Comparison of ENCODE assay signal across 13 mouse cellular contexts in the genomic region with DNA sequence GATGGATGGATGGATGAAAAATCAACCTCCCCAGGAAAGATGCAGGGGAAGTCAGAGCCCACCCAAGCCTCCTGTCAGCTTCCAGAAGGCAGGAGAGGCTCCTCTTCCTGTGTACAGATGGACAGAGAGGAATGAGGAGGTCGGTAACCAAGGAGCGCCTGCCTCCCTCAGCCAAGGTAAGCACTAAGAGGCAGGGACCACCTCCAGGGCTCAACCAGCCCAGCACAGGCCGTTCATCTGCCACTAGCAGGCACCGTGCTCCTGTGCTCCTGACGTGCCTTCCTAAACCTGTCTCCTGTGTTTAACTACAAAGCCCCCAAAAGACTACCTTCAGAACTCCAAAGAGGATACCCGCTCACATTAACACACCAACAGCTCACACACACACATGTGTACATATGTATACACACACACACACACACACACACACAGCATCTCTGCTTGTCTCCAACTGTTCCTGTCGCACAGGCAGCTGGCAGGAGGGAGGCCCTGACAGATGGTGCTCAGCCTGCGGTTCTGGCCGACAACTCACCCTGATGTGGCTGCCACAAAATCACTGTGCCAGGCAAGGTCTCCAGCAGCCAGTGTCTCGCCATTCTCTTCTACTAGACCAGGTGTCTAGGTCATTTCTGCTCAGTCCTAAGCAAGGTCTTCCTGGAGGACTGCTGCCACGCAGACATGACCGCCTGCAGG.
DNase-seq lines count a peak whose midpoint lies in the region; ATAC-seq and TF ChIP-seq lines count a peak whose summit lies in the region.
"Had no signal": no experiment of that assay in that cellular context is flagged by ENCODE, and none has a peak within 500 bp of the region (broad histone marks: within the 10 kb centered on the region; RNA-seq: fewer than 3 reads in every experiment).

No protein-coding gene starts in this region.

- no peaks in the 10 kb centered on the region; the same call in 1 of the 2 replicates for H3K4me1 ChIP-seq in hindbrain, embryonic 10.5 days (replicated peaks)
- no peaks in the 10 kb centered on the region for H3K4me1 ChIP-seq in hindbrain, embryonic 11.5 days (replicated peaks; ENCODE audit: control insufficient read depth, insufficient read depth, low read length)
- peaks cover 0 to 2% of the 10 kb centered on the region in 2 experiments; a peak in 1 of 4 replicates for H3K4me1 ChIP-seq in ES-E14 (ENCODE audit: control insufficient read depth in 2 of 2, insufficient read depth in 2 of 2, low read length in 2 of 2, poor library complexity in 1 of 2)
- peaks cover 11% of the 10 kb centered on the region for H3K4me1 ChIP-seq in cortical plate, adult 2 months (ENCODE audit: control insufficient read depth, insufficient read depth, low read length)
- H3K4me1 ChIP-seq in midbrain, embryonic 12.5 days, result peaks cover 2% of the 10 kb centered on the region; the same call in 1 of the 2 replicates
- no peaks in the 10 kb centered on the region for H3K4me1 ChIP-seq in liver, embryonic 12.5 days
- H3K4me1 ChIP-seq: heart, embryonic 12.5 days; limb, embryonic 12.5 days had no signal

- H3K4me2 ChIP-seq in hindbrain, embryonic 11.5 days (replicated peaks; ENCODE audit: low read depth, low read length), result no peak overlapping the region
- H3K4me2 ChIP-seq in midbrain, embryonic 12.5 days (replicated peaks), result no peak overlapping the region
- no peak overlapping the region for H3K4me2 ChIP-seq in liver, embryonic 12.5 days
- H3K4me2 ChIP-seq: heart, embryonic 12.5 days; limb, embryonic 12.5 days had no signal

- no peak for TF ChIP-seq CTCF in cortical plate, adult 2 months (IDR thresholded peaks at IDR 0.05; ENCODE audit: extremely low read depth, insufficient read depth, low read length)

- no peaks in the 10 kb centered on the region for H3K36me3 ChIP-seq in hindbrain, embryonic 10.5 days
- H3K36me3 ChIP-seq in hindbrain, embryonic 11.5 days (ENCODE audit: control insufficient read depth, insufficient read depth, low read length), result no peaks in the 10 kb centered on the region
- H3K36me3 ChIP-seq in ES-E14 (ENCODE audit: control insufficient read depth, insufficient read depth, low read length, poor library complexity, severe bottlenecking), result no peaks in the 10 kb centered on the region
- H3K36me3 ChIP-seq in midbrain, embryonic 12.5 days, result no peaks in the 10 kb centered on the region
- no peaks in the 10 kb centered on the region for H3K36me3 ChIP-seq in liver, embryonic 12.5 days
- H3K36me3 ChIP-seq: heart, embryonic 12.5 days; limb, embryonic 12.5 days had no signal

- no peak overlapping the region for H3K4me3 ChIP-seq in hindbrain, embryonic 10.5 days
- H3K4me3 ChIP-seq in hindbrain, embryonic 11.5 days (ENCODE audit: low read depth, low read length), result no peak overlapping the region
- H3K4me3 ChIP-seq in ES-E14 (ENCODE audit: insufficient read depth in 1 of 2, low read depth in 1 of 2, low read length in 2 of 2, poor library complexity in 1 of 2, severe bottlenecking in 1 of 2), result no peak overlapping the region
- H3K4me3 ChIP-seq in cortical plate, adult 2 months (ENCODE audit: insufficient read depth, low read length), result no peak overlapping the region
- no peak overlapping the region for H3K4me3 ChIP-seq in midbrain, embryonic 12.5 days
- no peak overlapping the region for H3K4me3 ChIP-seq in liver, embryonic 12.5 days
- H3K4me3 ChIP-seq: erythroblast, embryonic 14.5 days; heart, embryonic 12.5 days; limb, embryonic 12.5 days had no signal

- WGBS in hindbrain, embryonic 10.5 days, result 85% methylated on average over 12 of the region's 12 CpGs
- 82% methylated on average over 12 of the region's 12 CpGs for WGBS in hindbrain, embryonic 11.5 days
- 88% methylated on average over 12 of the region's 12 CpGs for WGBS in midbrain, embryonic 12.5 days
- 71% methylated on average over 12 of the region's 12 CpGs for WGBS in liver, embryonic 12.5 days (ENCODE audit: insufficient replicate concordance)

- H3K9ac ChIP-seq in hindbrain, embryonic 11.5 days (ENCODE audit: low read depth, low read length), result no peak overlapping the region
- no peak overlapping the region for H3K9ac ChIP-seq in ES-E14 (ENCODE audit: insufficient read depth, low read depth, low read length, poor library complexity, severe bottlenecking)
- no peak overlapping the region for H3K9ac ChIP-seq in midbrain, embryonic 12.5 days (replicated peaks)
- H3K9ac ChIP-seq in liver, embryonic 12.5 days, result no peak overlapping the region
- H3K9ac ChIP-seq: heart, embryonic 12.5 days; limb, embryonic 12.5 days had no signal

- ATAC-seq in hindbrain, embryonic 11.5 days (ENCODE audit: low FRiP score), result no peak
- ATAC-seq in midbrain, embryonic 12.5 days (ENCODE audit: low FRiP score, low read depth), result no peak
- no peak for ATAC-seq in liver, embryonic 12.5 days
- ATAC-seq: CD4-positive, CD25-positive, alpha-beta regulatory T cell, adult 4 months had no signal

- H3K27me3 ChIP-seq in hindbrain, embryonic 10.5 days (ENCODE audit: insufficient read depth, poor library complexity, severe bottlenecking), result no peaks in the 10 kb centered on the region
- no peaks in the 10 kb centered on the region for H3K27me3 ChIP-seq in hindbrain, embryonic 11.5 days (ENCODE audit: control insufficient read depth, insufficient read depth, low read length)
- H3K27me3 ChIP-seq in midbrain, embryonic 12.5 days, result no peaks in the 10 kb centered on the region
- no peaks in the 10 kb centered on the region for H3K27me3 ChIP-seq in liver, embryonic 12.5 days (replicated peaks)
- H3K27me3 ChIP-seq: heart, embryonic 12.5 days; limb, embryonic 12.5 days had no signal

- DNase-seq in hindbrain, embryonic 10.5 days (ENCODE audit: low spot score), result no peak
- DNase-seq in hindbrain, embryonic 11.5 days (ENCODE audit: low spot score), result no peak
- no peak for DNase-seq in ES-E14 (ENCODE audit: low read depth, low spot score)
- no peak for DNase-seq in thymus, postnatal 14 days
- DNase-seq: kidney, adult 9 months; lung, adult 18-20 months had no signal

- in situ Hi-C loops in ES-E14 (cut with MboI; ENCODE audit: low sequenced_read_pairs in 2 of 2, unreplicated experiment in 2 of 2), result no loop called here

- TF ChIP-seq POLR2A in cortical plate, adult 2 months (IDR thresholded peaks at IDR 0.05; ENCODE audit: extremely low read depth, insufficient read depth, low read length), result no peak

- 0 out of 2 replicates have a peak overlapping the region, but pooled peaks have one; percentile 12 for H3K27ac ChIP-seq in hindbrain, embryonic 10.5 days
- H3K27ac ChIP-seq in hindbrain, embryonic 11.5 days (ENCODE audit: low read depth, low read length), result no peak overlapping the region
- H3K27ac ChIP-seq in ES-E14 (ENCODE audit: insufficient read depth, low read depth, low read length, poor library complexity, severe bottlenecking), result peak overlapping the region; percentile 26; the same call in 1 of the 2 replicates
- H3K27ac ChIP-seq in cortical plate, adult 2 months (ENCODE audit: insufficient read depth, low read length), result peak overlapping the region; percentile 49
- H3K27ac ChIP-seq in midbrain, embryonic 12.5 days (replicated peaks), result 0 out of 2 replicates have a peak overlapping the region, but pooled peaks have one; percentile 8
- no peak overlapping the region for H3K27ac ChIP-seq in liver, embryonic 12.5 days
- H3K27ac ChIP-seq: limb, embryonic 12.5 days had no signal

- no peaks in the 10 kb centered on the region for H3K9me3 ChIP-seq in hindbrain, embryonic 10.5 days
- H3K9me3 ChIP-seq in hindbrain, embryonic 11.5 days (ENCODE audit: control insufficient read depth, low read length), result no peaks in the 10 kb centered on the region
- no peaks in the 10 kb centered on the region for H3K9me3 ChIP-seq in ES-E14 (ENCODE audit: control insufficient read depth, insufficient read depth, low read depth, low read length)
- H3K9me3 ChIP-seq in midbrain, embryonic 12.5 days, result no peaks in the 10 kb centered on the region
- no peaks in the 10 kb centered on the region for H3K9me3 ChIP-seq in liver, embryonic 12.5 days (replicated peaks)
- H3K9me3 ChIP-seq: heart, embryonic 12.5 days; limb, embryonic 12.5 days had no signal

TF ChIP-seq in ES-E14, 5 proteins besides CTCF, POLR2A, EP300 and RAD21:
- TF ChIP-seq MAFK (IDR thresholded peaks at IDR 0.05; ENCODE audit: insufficient read depth, low read depth, low read length), result no peak
- no peak for TF ChIP-seq ZC3H11A (IDR thresholded peaks at IDR 0.05; ENCODE audit: borderline replicate concordance, low read depth, low read length)
- TF ChIP-seq HCFC1 (IDR thresholded peaks at IDR 0.05; ENCODE audit: borderline replicate concordance, insufficient read depth, low read length), result no peak
- no peak for TF ChIP-seq ZNF384 (IDR thresholded peaks at IDR 0.05; ENCODE audit: low read depth, low read length)
- TF ChIP-seq CHD2 (IDR thresholded peaks at IDR 0.05; ENCODE audit: low read depth, low read length), result no peak

Comparison
In these comparisons a context has a peak if more than half of its experiments do, and no peak if none do; other contexts are left out.
1. H3K27ac ChIP-seq: peak in hindbrain, embryonic 10.5 days (single experiment), ES-E14 (single experiment), cortical plate, adult 2 months (single experiment) and midbrain, embryonic 12.5 days (single experiment); none in hindbrain, embryonic 11.5 days (single experiment) and liver, embryonic 12.5 days (single experiment).